11 mouse cellular contexts compared by ENCODE assay signal in genomic region chr15:78796196-78797059, GRCm38 (mm10). TPM values are rescaled to one million over a fixed set of nuclear protein-coding genes. Genes with fewer than 3 reads are reported as not detected.
DNase-seq lines count a peak whose midpoint lies in the region; ATAC-seq lines count a peak whose summit lies in the region.
"Had no signal": no experiment of that assay in that cellular context is flagged by ENCODE, and none has a peak within 500 bp of the region (broad histone marks: within the 10 kb centered on the region; RNA-seq: fewer than 3 reads in every experiment).

No protein-coding gene starts in this region.

- peaks cover 39% of the 10 kb centered on the region for H3K4me1 ChIP-seq in hindbrain, embryonic 10.5 days (replicated peaks)
- peaks cover 12% of the 10 kb centered on the region for H3K4me1 ChIP-seq in hindbrain, embryonic 12.5 days
- H3K4me1 ChIP-seq in kidney, embryonic 16.5 days (ENCODE audit: insufficient read depth, low read length) = peaks cover 35% of the 10 kb centered on the region

- H3K36me3 ChIP-seq in hindbrain, embryonic 10.5 days = no peaks in the 10 kb centered on the region
- H3K36me3 ChIP-seq in hindbrain, embryonic 12.5 days = no peaks in the 10 kb centered on the region
- H3K36me3 ChIP-seq in kidney, embryonic 16.5 days (ENCODE audit: insufficient read depth, low read length) = peaks cover 4% of the 10 kb centered on the region; the same call in 1 of the 2 replicates

- H3K9ac ChIP-seq in hindbrain, embryonic 12.5 days = no peak overlapping the region
- H3K9ac ChIP-seq in kidney, embryonic 16.5 days (replicated peaks; ENCODE audit: low read length) = 0 out of 2 replicates have a peak overlapping the region, but pooled peaks have one; percentile 27
- H3K9ac ChIP-seq: forebrain, postnatal 0 days; liver, embryonic 15.5 days had no signal

- H3K27ac ChIP-seq in hindbrain, embryonic 10.5 days = peak overlapping the region; percentile 75
- H3K27ac ChIP-seq in hindbrain, embryonic 12.5 days = no peak overlapping the region
- H3K27ac ChIP-seq in kidney, embryonic 16.5 days (ENCODE audit: low read length) = peak overlapping the region; percentile 52
- H3K27ac ChIP-seq: liver, embryonic 15.5 days had no signal

- H3K27me3 ChIP-seq in hindbrain, embryonic 10.5 days (ENCODE audit: insufficient read depth, poor library complexity, severe bottlenecking) = peaks cover 45% of the 10 kb centered on the region
- H3K27me3 ChIP-seq in hindbrain, embryonic 12.5 days = peaks cover 30% of the 10 kb centered on the region
- H3K27me3 ChIP-seq in kidney, embryonic 16.5 days (ENCODE audit: insufficient read depth, low read length) = peaks cover 18% of the 10 kb centered on the region

- no peaks in the 10 kb centered on the region for H3K9me3 ChIP-seq in hindbrain, embryonic 10.5 days
- no peaks in the 10 kb centered on the region for H3K9me3 ChIP-seq in hindbrain, embryonic 12.5 days (replicated peaks)
- H3K9me3 ChIP-seq in kidney, embryonic 16.5 days (ENCODE audit: low read length) = no peaks in the 10 kb centered on the region
- H3K9me3 ChIP-seq: liver, embryonic 15.5 days had no signal

- peak; percentile 48 for DNase-seq in hindbrain, embryonic 10.5 days (ENCODE audit: low spot score)
- DNase-seq in MN1 (ENCODE audit: low spot score) = peak; percentile 63
- peak; percentile 50 to 72 for DNase-seq in gastrocnemius, postnatal 4 days (ENCODE audit: low spot score in 2 of 2)
- no peak for DNase-seq in spleen, adult 12 weeks (ENCODE audit: low spot score)
- no peak for DNase-seq in thymus, postnatal 36 days
- DNase-seq in adrenal gland, adult 2 months = no peak
- DNase-seq: cerebellum, adult 11-12 months; forebrain, postnatal 0 days had no signal

- H3K4me3 ChIP-seq in hindbrain, embryonic 10.5 days = 0 out of 2 replicates have a peak overlapping the region, but pooled peaks have one; percentile 6
- H3K4me3 ChIP-seq in hindbrain, embryonic 12.5 days = no peak overlapping the region
- H3K4me3 ChIP-seq in kidney, embryonic 16.5 days (ENCODE audit: low read length) = no peak overlapping the region
- H3K4me3 ChIP-seq: liver, embryonic 15.5 days had no signal

- no peak for ATAC-seq in hindbrain, embryonic 12.5 days (ENCODE audit: low FRiP score)
- peak; percentile 86 for ATAC-seq in kidney, embryonic 16.5 days (ENCODE audit: low FRiP score, low TSS enrichment)
- ATAC-seq: forebrain, postnatal 0 days had no signal

- H3K4me2 ChIP-seq in hindbrain, embryonic 12.5 days (replicated peaks) = no peak overlapping the region
- H3K4me2 ChIP-seq in kidney, embryonic 16.5 days (replicated peaks; ENCODE audit: low read depth, low read length) = no peak overlapping the region
- H3K4me2 ChIP-seq: liver, embryonic 15.5 days had no signal

- 42% methylated on average over 25 of the region's 25 CpGs for WGBS in hindbrain, embryonic 10.5 days
- WGBS in hindbrain, embryonic 12.5 days = 42% methylated on average over 25 of the region's 25 CpGs
- WGBS in kidney, embryonic 16.5 days = 10% methylated on average over 25 of the region's 25 CpGs

RNA-seq across cellular contexts. Expression of gene Card10, which starts 6.4 kb away (rescaled TPM):
- 4.3 and 4.5 TPM in 2 replicates for polyA plus RNA-seq in hindbrain, embryonic 10.5 days (2016; fragmentation: Nextera tagmentation; extraction: Ambion mirVana)
- polyA plus RNA-seq in hindbrain, embryonic 12.5 days (2016; fragmentation: Nextera tagmentation; extraction: Ambion mirVana) = 2.7 and 2.9 TPM in 2 replicates
- total RNA-seq in gastrocnemius, postnatal 4 days (2021) = 10 to 100 TPM; 12.6 to 13.3 TPM
- polyA plus RNA-seq in kidney, embryonic 16.5 days (2015; fragmentation: Nextera tagmentation; extraction: Ambion mirVana) = 9.9 and 10.6 TPM in 2 replicates
- 10 to 100 TPM in 1 of 2 experiments, 1 to 10 TPM in 1; 4.9 to 10.9 TPM for total RNA-seq in adrenal gland, adult 2 months (2021)
- polyA plus RNA-seq in adrenal gland, adult 2 months (2012; rRNA removed) = 18.1 and 26.5 TPM in 2 replicates

RNA-seq across cellular contexts. Expression of gene Mfng, which starts 23.2 kb away (rescaled TPM):
- polyA plus RNA-seq in hindbrain, embryonic 10.5 days (2016; fragmentation: Nextera tagmentation; extraction: Ambion mirVana) = 71.6 and 79.0 TPM in 2 replicates
- 51.7 and 58.0 TPM in 2 replicates for polyA plus RNA-seq in hindbrain, embryonic 12.5 days (2016; fragmentation: Nextera tagmentation; extraction: Ambion mirVana)
- 10 to 100 TPM in 1 of 2 experiments, 1 to 10 TPM in 1; 9.5 to 11.6 TPM for total RNA-seq in gastrocnemius, postnatal 4 days (2021)
- 28.7 and 31.7 TPM in 2 replicates for polyA plus RNA-seq in kidney, embryonic 16.5 days (2015; fragmentation: Nextera tagmentation; extraction: Ambion mirVana)
- total RNA-seq in adrenal gland, adult 2 months (2021) = 10 to 100 TPM in 1 of 2 experiments, 1 to 10 TPM in 1; 8.7 to 18.1 TPM
- 46.7 and 61.0 TPM in 2 replicates for polyA plus RNA-seq in adrenal gland, adult 2 months (2012; rRNA removed)

RNA-seq across cellular contexts. Expression of gene Cdc42ep1, which starts 46.0 kb away (rescaled TPM):
- polyA plus RNA-seq in hindbrain, embryonic 10.5 days (2016; fragmentation: Nextera tagmentation; extraction: Ambion mirVana) = 19.2 and 19.4 TPM in 2 replicates
- polyA plus RNA-seq in hindbrain, embryonic 12.5 days (2016; fragmentation: Nextera tagmentation; extraction: Ambion mirVana) = 15.1 and 15.6 TPM in 2 replicates
- 10 to 100 TPM; 43.2 to 47.6 TPM for total RNA-seq in gastrocnemius, postnatal 4 days (2021)
- 58.5 and 59.7 TPM in 2 replicates for polyA plus RNA-seq in kidney, embryonic 16.5 days (2015; fragmentation: Nextera tagmentation; extraction: Ambion mirVana)
- 10 to 100 TPM; 36.9 to 57.2 TPM for total RNA-seq in adrenal gland, adult 2 months (2021)
- 100 and 122 TPM in 2 replicates for polyA plus RNA-seq in adrenal gland, adult 2 months (2012; rRNA removed)

RNA-seq across cellular contexts. Expression of gene Lgals2, which starts 58.9 kb away (rescaled TPM):
- polyA plus RNA-seq in hindbrain, embryonic 10.5 days (2016; fragmentation: Nextera tagmentation; extraction: Ambion mirVana) = not detected in 2 replicates
- polyA plus RNA-seq in hindbrain, embryonic 12.5 days (2016; fragmentation: Nextera tagmentation; extraction: Ambion mirVana) = not detected in 2 replicates
- not detected for total RNA-seq in gastrocnemius, postnatal 4 days (2021)
- polyA plus RNA-seq in kidney, embryonic 16.5 days (2015; fragmentation: Nextera tagmentation; extraction: Ambion mirVana) = 0.54 and 0.77 TPM in 2 replicates
- total RNA-seq in adrenal gland, adult 2 months (2021) = 1 to 10 TPM in 1 of 2 experiments, under 1 TPM in 1; 0.52 to 1.8 TPM
- polyA plus RNA-seq in adrenal gland, adult 2 months (2012; rRNA removed) = 0.73 and 0.74 TPM in 2 replicates
- total RNA-seq: forebrain, postnatal 0 days had no signal
- polyA plus RNA-seq: forebrain, postnatal 0 days had no signal

Comparison
In these comparisons a context has a peak if more than half of its experiments do, and no peak if none do; other contexts are left out.
1. DNase-seq: peak in hindbrain, embryonic 10.5 days (single experiment), MN1 (single experiment) and gastrocnemius, postnatal 4 days (2 of 2); none in spleen, adult 12 weeks (single experiment), thymus, postnatal 36 days (0 of 2) and adrenal gland, adult 2 months (single experiment).